Mouse (Mus musculus) stomach, embryonic 16.5 days (tissue): Measurements from ENCODE around the gene Evpl. TPM values are rescaled to one million over a fixed set of nuclear protein-coding genes. Genes with fewer than 3 reads are reported as not detected.
"Not testable (repeated sequence)": the region's sequence is repeated elsewhere in the genome, so short reads cannot be mapped to it uniquely, and the experiment has no call there.

ENCODE experiments used
- ATAC-seq: fragments of 200-750 bp; cut with Nextera tagmentation; 2 replicates; pipeline ENCODE4 v1.8.0; 2017; ENCODE audit warnings: moderate number of reproducible peaks, moderate TSS enrichment; ENCODE audit not compliant: insufficient read depth, low FRiP score
- H3K27ac ChIP-seq: fragments of 300-500 bp; sonication (generic); 2 replicates; pipeline ENCODE4 v1.5.1; 2014; ENCODE audit warnings: low read length
- H3K27me3 ChIP-seq: fragments of 300-500 bp; sonication (generic); 2 replicates; pipeline ENCODE4 v1.6.1; 2014; ENCODE audit warnings: low read length, control low read depth, mixed read lengths; ENCODE audit not compliant: control insufficient read depth, insufficient read depth
- H3K36me3 ChIP-seq: fragments of 300-500 bp; sonication (generic); 2 replicates; pipeline ENCODE4 v1.6.1; 2014; ENCODE audit warnings: low read length; ENCODE audit not compliant: control insufficient read depth, insufficient read depth
- H3K4me1 ChIP-seq: fragments of 300-500 bp; sonication (generic); 2 replicates; pipeline ENCODE4 v1.6.1; 2014; ENCODE audit warnings: low read length, control low read depth, mixed read lengths; ENCODE audit not compliant: control insufficient read depth, insufficient read depth
- H3K4me2 ChIP-seq: fragments of 300-500 bp; sonication (generic); 2 replicates; pipeline ENCODE4 v1.6.1; 2014; ENCODE audit warnings: low read depth, low read length, mixed read lengths
- H3K4me3 ChIP-seq: fragments of 300-500 bp; sonication (generic); replicated peaks from 2 replicates; pipeline ENCODE4 v1.5.1; 2014; ENCODE audit warnings: mild to moderate bottlenecking, low read length
- H3K9ac ChIP-seq: fragments of 300-500 bp; sonication (generic); 2 replicates; pipeline ENCODE4 v1.6.1; 2014; ENCODE audit warnings: low read length
- H3K9me3 ChIP-seq: fragments of 300-500 bp; sonication (generic); replicated peaks from 2 replicates; pipeline ENCODE4 v1.6.1; 2016; ENCODE audit warnings: low read length, control low read depth; ENCODE audit not compliant: control insufficient read depth
- WGBS: fragments of 180-500 bp; shearing (Covaris S2); extraction: QIAGEN DNeasy Blood & Tissue Kit; methylation state at CpG from one replicate; pipeline ENCODE4 v1.1.7; 2014; 5-methylcytosine and 5-hydroxymethylcytosine counted together
- polyA plus RNA-seq: library from polyadenylated mRNA; unstranded; fragments of >200 nt; fragmentation: Nextera tagmentation; extraction: Ambion mirVana; gene quantifications from 2 replicates; pipeline ENCODE4 v1.2.1, GENCODE M21; 2015

The Evpl gene
- polyA plus RNA-seq, 1 experiment from 2014 or later, result 19.2 TPM

- ATAC-seq, H3K4me3 ChIP-seq, H3K4me2 ChIP-seq, H3K27ac ChIP-seq, H3K36me3 ChIP-seq, H3K9ac ChIP-seq, H3K9me3 ChIP-seq: not testable (repeated sequence)
- Histone ChIP-seq H3K4me1 (peaks cover 18% of the 10 kb centered on the region), H3K27me3 (peaks cover 24% of the 10 kb centered on the region)
- WGBS, result 82% methylated on average over 1 of the region's 1 CpGs
Observed at GRCm38 (mm10) chr11:116277184-116277583, 39.3 kb upstream of the Evpl start.

GRCm38 (mm10) chr11:116274045-116274666, 36.3 kb upstream of the Evpl start, which contains the start of gene Srp68:
Srp68 (minus strand) TSS chr11:116274217.
- peaks cover 9% of the 10 kb centered on the region for H3K4me1 ChIP-seq
- H3K9ac ChIP-seq, result peak within 1 kb of the TSS; percentile 85
- H3K4me2 ChIP-seq, result peak within 1 kb of the TSS; percentile 78
- H3K4me3 ChIP-seq, result peak within 1 kb of the TSS; percentile 74
- H3K9me3 ChIP-seq, result no peaks in the 10 kb centered on the region
- WGBS, result 2% methylated on average over 32 of the region's 32 CpGs
- peak; percentile 98 for ATAC-seq
- H3K27ac ChIP-seq, result peak within 1 kb of the TSS; percentile 92
- no peaks in the 10 kb centered on the region for H3K27me3 ChIP-seq
- no peaks in the 10 kb centered on the region for H3K36me3 ChIP-seq

GRCm38 (mm10) chr11:116273469-116274044, 35.7 kb upstream of the Evpl start:
- no peaks in the 10 kb centered on the region for H3K27me3 ChIP-seq
- 1% methylated on average over 39 of the region's 39 CpGs for WGBS
- no peaks in the 10 kb centered on the region for H3K36me3 ChIP-seq
- H3K4me2 ChIP-seq, result peak overlapping the region; percentile 78
- peak overlapping the region; percentile 74 for H3K4me3 ChIP-seq
- H3K4me1 ChIP-seq, result peaks cover 9% of the 10 kb centered on the region
- peak overlapping the region; percentile 85 for H3K9ac ChIP-seq
- peak overlapping the region; percentile 92 for H3K27ac ChIP-seq
- peak; percentile 22; the same call in 1 of the 2 replicates for ATAC-seq
- no peaks in the 10 kb centered on the region for H3K9me3 ChIP-seq

GRCm38 (mm10) chr11:116272589-116273468, 35.0 kb upstream of the Evpl start:
- H3K4me2 ChIP-seq, result peak overlapping the region; percentile 78
- no peaks in the 10 kb centered on the region for H3K9me3 ChIP-seq
- H3K36me3 ChIP-seq, result peaks cover 5% of the 10 kb centered on the region; the same call in 1 of the 2 replicates
- WGBS, result 42% methylated on average over 12 of the region's 12 CpGs
- H3K4me3 ChIP-seq, result peak overlapping the region; percentile 74
- H3K27me3 ChIP-seq, result no peaks in the 10 kb centered on the region
- H3K9ac ChIP-seq, result peak overlapping the region; percentile 85
- H3K4me1 ChIP-seq, result peaks cover 9% of the 10 kb centered on the region
- no peak for ATAC-seq
- no peak overlapping the region for H3K27ac ChIP-seq

GRCm38 (mm10) chr11:116269560-116269959, 31.7 kb upstream of the Evpl start:
- H3K9ac ChIP-seq, result no peak overlapping the region
- H3K9me3 ChIP-seq, result no peaks in the 10 kb centered on the region
- 92% methylated on average over 8 of the region's 8 CpGs for WGBS
- no peak overlapping the region for H3K4me3 ChIP-seq
- H3K4me1 ChIP-seq, result peaks cover 9% of the 10 kb centered on the region
- H3K27ac ChIP-seq, result no peak overlapping the region
- H3K36me3 ChIP-seq, result peaks cover 19% of the 10 kb centered on the region
- no peaks in the 10 kb centered on the region for H3K27me3 ChIP-seq
- no peak overlapping the region for H3K4me2 ChIP-seq
- no peak for ATAC-seq

- Histone ChIP-seq H3K4me2 (no peak overlapping the region), H3K27ac (no peak overlapping the region), H3K4me1 (peaks cover 9% of the 10 kb centered on the region), H3K27me3 (no peaks in the 10 kb centered on the region), H3K36me3 (peaks cover 23% of the 10 kb centered on the region), H3K9ac (no peak overlapping the region), H3K4me3 (no peak overlapping the region), H3K9me3 (no peaks in the 10 kb centered on the region)
- WGBS, result 92% methylated on average over 6 of the region's 6 CpGs
- no peak for ATAC-seq
Observed at GRCm38 (mm10) chr11:116268313-116268712, 30.4 kb upstream of the Evpl start.

GRCm38 (mm10) chr11:116267637-116268036, 29.8 kb upstream of the Evpl start:
- H3K27ac ChIP-seq, result no peak overlapping the region
- no peak for ATAC-seq
- H3K4me3 ChIP-seq, result no peak overlapping the region
- H3K4me1 ChIP-seq, result peaks cover 4% of the 10 kb centered on the region
- WGBS, result 82% methylated on average over 8 of the region's 8 CpGs
- H3K27me3 ChIP-seq, result no peaks in the 10 kb centered on the region
- H3K9ac ChIP-seq, result no peak overlapping the region
- H3K4me2 ChIP-seq, result no peak overlapping the region
- no peaks in the 10 kb centered on the region for H3K9me3 ChIP-seq
- peaks cover 27% of the 10 kb centered on the region for H3K36me3 ChIP-seq

- Histone ChIP-seq H3K9me3 (no peaks in the 10 kb centered on the region), H3K4me1 (no peaks in the 10 kb centered on the region), H3K27me3 (no peaks in the 10 kb centered on the region), H3K9ac (no peak overlapping the region), H3K27ac (no peak overlapping the region), H3K36me3 (peaks cover 27% of the 10 kb centered on the region), H3K4me3 (no peak overlapping the region), H3K4me2 (no peak overlapping the region)
- no peak for ATAC-seq
- 91% methylated on average over 4 of the region's 4 CpGs for WGBS
Observed at GRCm38 (mm10) chr11:116265850-116266249, 28.0 kb upstream of the Evpl start.

GRCm38 (mm10) chr11:116265352-116265751, 27.5 kb upstream of the Evpl start:
- H3K27ac ChIP-seq, result no peak overlapping the region
- no peaks in the 10 kb centered on the region for H3K27me3 ChIP-seq
- no peak overlapping the region for H3K4me3 ChIP-seq
- no peak for ATAC-seq
- H3K9ac ChIP-seq, result no peak overlapping the region
- H3K9me3 ChIP-seq, result no peaks in the 10 kb centered on the region
- H3K4me2 ChIP-seq, result no peak overlapping the region
- 91% methylated on average over 11 of the region's 11 CpGs for WGBS
- no peaks in the 10 kb centered on the region for H3K4me1 ChIP-seq
- peaks cover 29% of the 10 kb centered on the region for H3K36me3 ChIP-seq
